Mouse (Mus musculus): ENCODE measurements around the gene Neurl1a.

- no peak for TF ChIP-seq CTCF (IDR thresholded peaks at IDR 0.05; ENCODE audit: borderline replicate concordance, insufficient read depth, low read depth, low read length)
- no peak for TF ChIP-seq POLR2A (IDR thresholded peaks at IDR 0.05; ENCODE audit: borderline replicate concordance, insufficient read depth, low read length)
Observed at GRCm38 (mm10) chr19:47202429-47202828, 23.8 kb downstream of the Neurl1a start.
